Mouse (Mus musculus) embryonic facial prominence, embryonic 14.5 days (tissue): ENCODE results near the gene A130010J15Rik. TPM values are rescaled to one million over a fixed set of nuclear protein-coding genes. Genes with fewer than 3 reads are reported as not detected.
A peak's percentile ranks its signal among the peaks of the same experiment; 100 is the strongest.

Experiments
- ATAC-seq: fragments of 200-750 bp; cut with Nextera tagmentation; 2 replicates; pipeline ENCODE4 v1.8.0; 2017; ENCODE audit warnings: low read depth, moderate number of reproducible peaks, moderate TSS enrichment
- DNase-seq: peaks from one replicate; pipeline ENCODE4 v3.0.0-alpha.2; 2015; ENCODE audit warnings: low spot score
- H3K27ac ChIP-seq: fragments of 300-500 bp; sonication (generic); replicated peaks from 2 replicates; pipeline ENCODE4 v1.5.1; 2014; ENCODE audit warnings: low read depth, mild to moderate bottlenecking, low read length, moderate library complexity
- H3K27me3 ChIP-seq: fragments of 300-500 bp; sonication (generic); replicated peaks from 2 replicates; pipeline ENCODE4 v1.6.1; 2014; ENCODE audit warnings: low read length; ENCODE audit not compliant: control insufficient read depth, insufficient read depth
- H3K36me3 ChIP-seq: fragments of 300-500 bp; sonication (generic); 2 replicates; pipeline ENCODE4 v1.6.1; 2014; ENCODE audit warnings: low read length, mixed read lengths; ENCODE audit not compliant: control insufficient read depth, insufficient read depth
- H3K4me1 ChIP-seq: fragments of 300-500 bp; sonication (generic); 2 replicates; pipeline ENCODE4 v1.6.1; 2014; ENCODE audit warnings: antibody characterized with exemption, low read length; ENCODE audit not compliant: control insufficient read depth, insufficient read depth
- H3K4me2 ChIP-seq: fragments of 300-500 bp; sonication (generic); 2 replicates; pipeline ENCODE4 v1.6.1; 2014; ENCODE audit warnings: low read depth, mild to moderate bottlenecking, low read length, moderate library complexity, mixed read lengths
- H3K4me3 ChIP-seq: fragments of 300-500 bp; sonication (generic); 2 replicates; pipeline ENCODE4 v1.5.1; 2014; ENCODE audit warnings: low read depth, mild to moderate bottlenecking, low read length
- H3K9ac ChIP-seq: fragments of 300-500 bp; sonication (generic); 2 replicates; pipeline ENCODE4 v1.6.1; 2014; ENCODE audit warnings: low read depth, mild to moderate bottlenecking, low read length, moderate library complexity, mixed read lengths
- H3K9me3 ChIP-seq: fragments of 300-500 bp; sonication (generic); 2 replicates; pipeline ENCODE4 v1.6.1; 2016; ENCODE audit warnings: low read length; ENCODE audit not compliant: control insufficient read depth
- WGBS: fragments of 180-500 bp; shearing (Covaris S2); extraction: QIAGEN DNeasy Blood & Tissue Kit; methylation state at CpG from one replicate; pipeline ENCODE4 v1.1.7; 2014; 5-methylcytosine and 5-hydroxymethylcytosine counted together
- polyA plus RNA-seq: library from polyadenylated mRNA; unstranded; fragments of >200 nt; fragmentation: Nextera tagmentation; extraction: Ambion mirVana; gene quantifications from 2 replicates; pipeline ENCODE4 v1.2.1, GENCODE M21; 2014

A130010J15Rik gene
- 12.3 and 16.0 TPM in 2 replicates for polyA plus RNA-seq

DNA sequence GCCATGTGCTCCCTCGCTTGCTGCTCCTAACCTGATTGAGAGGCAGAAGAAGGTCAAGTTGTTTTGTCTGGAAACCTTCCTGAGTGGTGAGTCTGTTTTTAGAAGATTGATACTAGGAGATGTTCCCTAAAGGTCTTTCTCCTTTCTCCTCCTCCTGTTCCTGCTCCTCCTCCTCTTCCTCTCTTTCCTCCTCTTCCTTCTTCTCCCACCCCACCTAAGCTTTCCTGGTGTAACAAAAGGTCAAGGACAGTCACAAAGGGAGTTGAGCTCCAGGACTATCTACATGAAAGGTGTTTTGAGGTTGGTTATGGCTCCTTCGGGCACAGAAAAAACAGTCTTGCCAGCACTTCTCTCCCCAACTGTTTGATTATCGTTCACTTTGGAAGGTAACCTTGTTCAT lies at the start of gene A130010J15Rik:
A130010J15Rik (plus strand) TSS at position 301 of the 400 bp plus-strand sequence.
- Histone ChIP-seq H3K9me3 (no peaks in the 10 kb centered on the region), H3K4me2 (no peak within 1 kb of the TSS), H3K27ac (no peak within 1 kb of the TSS), H3K4me3 (no peak within 1 kb of the TSS), H3K27me3 (no peaks in the 10 kb centered on the region), H3K4me1 (peaks cover 6% of the 10 kb centered on the region), H3K36me3 (no peaks in the 10 kb centered on the region; the same call in 1 of the 2 replicates), H3K9ac (no peak within 1 kb of the TSS)
- no peak for ATAC-seq
- WGBS, result 96% methylated on average over 3 of the region's 3 CpGs
- DNase-seq, result no peak

DNA sequence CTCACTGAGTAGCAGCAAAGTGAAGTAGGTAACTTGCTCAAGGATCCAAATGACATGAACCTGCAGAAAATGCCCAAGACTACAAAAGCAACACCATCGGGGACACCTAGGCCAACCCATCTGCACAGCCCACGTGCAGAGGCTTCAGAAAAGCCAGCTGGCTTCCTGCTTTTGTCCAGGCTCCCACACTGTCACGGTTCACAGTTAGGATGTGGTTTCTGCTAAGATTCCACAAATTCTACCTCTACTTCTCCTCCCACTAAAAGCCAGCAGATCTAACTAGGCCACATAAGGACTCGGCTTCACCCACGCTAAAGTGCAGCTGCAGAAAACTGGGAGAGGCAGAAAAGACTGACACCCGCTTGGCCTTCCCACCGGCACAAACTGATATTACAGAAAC lies 45.1 kb upstream of the A130010J15Rik start:
- no peak for DNase-seq
- Histone ChIP-seq H3K36me3 (peaks cover 86% of the 10 kb centered on the region), H3K4me3 (no peak overlapping the region)

DNA sequence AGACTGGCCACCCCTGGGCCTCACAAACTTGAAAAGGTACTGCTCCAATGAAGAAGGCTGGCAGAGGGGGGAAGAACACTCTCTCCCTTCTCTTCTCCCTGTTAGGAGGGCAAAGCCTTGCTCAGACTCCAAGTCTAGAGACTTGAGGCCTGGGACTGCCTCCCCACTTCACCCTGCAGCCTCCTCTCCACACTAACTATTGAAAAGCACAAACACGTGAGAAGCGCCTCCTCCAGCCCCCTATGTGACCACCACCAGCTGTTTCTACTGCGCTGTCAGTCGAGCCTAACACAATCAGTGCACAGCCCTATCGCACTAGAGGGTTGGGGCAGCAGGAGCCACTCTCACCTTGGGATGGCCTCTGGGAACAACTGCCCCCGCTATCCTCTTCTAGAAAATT lies 44.6 kb upstream of the A130010J15Rik start:
- 87% methylated on average over 6 of the region's 6 CpGs for WGBS
- Histone ChIP-seq H3K36me3 (peaks cover 86% of the 10 kb centered on the region), H3K4me3 (no peak overlapping the region), H3K9me3 (no peaks in the 10 kb centered on the region), H3K4me2 (no peak overlapping the region), H3K27ac (no peak overlapping the region), H3K9ac (no peak overlapping the region), H3K27me3 (no peaks in the 10 kb centered on the region), H3K4me1 (no peaks in the 10 kb centered on the region)
- DNase-seq (no peak), ATAC-seq (no peak)

More for the DNA sequence above, 45.1 kb upstream of the A130010J15Rik start:
- H3K4me2 ChIP-seq, result no peak overlapping the region
- WGBS, result 89% methylated on average over 7 of the region's 7 CpGs
- H3K27ac ChIP-seq, result no peak overlapping the region
- no peak overlapping the region for H3K9ac ChIP-seq
- ATAC-seq, result no peak
- H3K27me3 ChIP-seq, result no peaks in the 10 kb centered on the region
- H3K4me1 ChIP-seq, result no peaks in the 10 kb centered on the region
- no peaks in the 10 kb centered on the region for H3K9me3 ChIP-seq

DNA sequence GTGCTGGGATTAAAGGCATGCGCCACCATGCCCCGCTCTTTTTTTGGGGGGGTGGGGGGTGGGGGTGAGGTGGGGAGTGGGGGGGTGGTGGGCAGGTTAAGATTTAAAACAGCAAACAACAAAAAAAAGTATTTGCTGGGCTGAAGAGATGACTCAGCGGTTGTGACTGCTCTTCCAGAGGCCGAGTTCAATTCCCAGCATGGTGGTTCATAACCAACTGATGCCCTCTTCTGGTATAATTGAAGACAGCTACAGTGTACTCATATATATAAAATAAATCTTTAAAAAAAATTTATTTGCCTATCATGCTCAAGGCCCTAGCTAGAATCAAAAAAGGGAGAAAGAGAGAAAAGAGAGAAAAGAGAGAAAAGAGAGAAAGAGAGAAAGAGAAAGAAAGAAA lies 42.0 kb upstream of the A130010J15Rik start:
- H3K4me1 ChIP-seq, result peaks cover 5% of the 10 kb centered on the region; the same call in 1 of the 2 replicates
- DNase-seq (peak; percentile 22), ATAC-seq (no peak)
- no peak overlapping the region for H3K9ac ChIP-seq
- H3K4me3 ChIP-seq, result no peak overlapping the region
- 70% methylated on average over 4 of the region's 4 CpGs for WGBS
- no peak overlapping the region for H3K4me2 ChIP-seq
- H3K27me3 ChIP-seq, result no peaks in the 10 kb centered on the region
- peaks cover 62% of the 10 kb centered on the region for H3K36me3 ChIP-seq
- H3K9me3 ChIP-seq, result no peaks in the 10 kb centered on the region
- no peak overlapping the region for H3K27ac ChIP-seq

DNA sequence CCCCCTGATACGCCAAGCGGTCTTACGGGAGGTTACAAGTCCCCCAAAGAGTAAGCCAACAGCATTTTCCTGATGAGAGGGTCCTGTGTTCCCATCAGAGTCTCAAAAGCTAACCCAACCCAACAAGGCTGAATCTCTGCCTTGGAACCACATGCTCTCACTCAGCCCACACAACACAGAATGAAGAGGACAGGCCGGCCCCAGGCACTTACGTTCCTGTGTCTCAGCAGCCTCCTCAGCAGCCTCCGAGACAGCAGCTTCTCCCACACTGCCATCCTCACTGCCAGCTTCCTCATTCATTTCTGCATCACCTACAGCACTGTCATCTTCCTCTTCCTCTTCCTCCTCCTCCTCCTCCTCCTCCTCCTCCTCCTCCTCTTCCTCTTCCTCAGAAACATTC lies 39.8 kb upstream of the A130010J15Rik start:
- H3K4me3 ChIP-seq, result no peak overlapping the region
- H3K27me3 ChIP-seq, result no peaks in the 10 kb centered on the region
- peaks cover 5% of the 10 kb centered on the region; the same call in 1 of the 2 replicates for H3K4me1 ChIP-seq
- 93% methylated on average over 6 of the region's 6 CpGs for whole genome bisulfite sequencing
- ATAC-seq, result no peak
- no peak for DNase-seq
- no peak overlapping the region for H3K9ac ChIP-seq
- H3K4me2 ChIP-seq, result no peak overlapping the region
- no peak overlapping the region for H3K27ac ChIP-seq
- H3K36me3 ChIP-seq, result peaks cover 41% of the 10 kb centered on the region
- no peaks in the 10 kb centered on the region for H3K9me3 ChIP-seq

DNA sequence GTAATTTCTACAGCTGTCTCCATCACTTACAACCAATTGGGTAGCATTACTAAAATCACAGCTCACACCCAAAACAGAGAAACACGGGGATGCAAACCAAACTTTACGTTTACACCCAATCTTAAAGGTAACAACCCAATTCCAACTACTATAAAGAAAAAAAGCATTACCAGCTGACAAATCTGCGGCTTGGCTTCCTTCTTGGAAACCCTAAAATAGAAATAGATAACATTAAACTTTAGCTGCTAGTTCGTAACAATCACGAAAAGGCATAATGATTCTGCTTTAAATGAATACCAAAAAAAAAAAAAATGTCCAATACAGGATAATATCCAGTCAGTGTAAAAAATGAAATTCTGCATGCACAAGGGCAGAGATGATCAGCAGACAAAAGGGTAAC lies 38.5 kb upstream of the A130010J15Rik start:
- Histone ChIP-seq H3K4me1 (peaks cover 5% of the 10 kb centered on the region; the same call in 1 of the 2 replicates), H3K36me3 (peaks cover 28% of the 10 kb centered on the region), H3K4me2 (peak overlapping the region; percentile 67), H3K27ac (no peak overlapping the region), H3K4me3 (peak overlapping the region; percentile 100), H3K9ac (peak overlapping the region; percentile 87), H3K9me3 (no peaks in the 10 kb centered on the region), H3K27me3 (no peaks in the 10 kb centered on the region)
- DNase-seq, result no peak
- WGBS, result 22% methylated on average over 5 of the region's 5 CpGs
- ATAC-seq, result no peak

DNA sequence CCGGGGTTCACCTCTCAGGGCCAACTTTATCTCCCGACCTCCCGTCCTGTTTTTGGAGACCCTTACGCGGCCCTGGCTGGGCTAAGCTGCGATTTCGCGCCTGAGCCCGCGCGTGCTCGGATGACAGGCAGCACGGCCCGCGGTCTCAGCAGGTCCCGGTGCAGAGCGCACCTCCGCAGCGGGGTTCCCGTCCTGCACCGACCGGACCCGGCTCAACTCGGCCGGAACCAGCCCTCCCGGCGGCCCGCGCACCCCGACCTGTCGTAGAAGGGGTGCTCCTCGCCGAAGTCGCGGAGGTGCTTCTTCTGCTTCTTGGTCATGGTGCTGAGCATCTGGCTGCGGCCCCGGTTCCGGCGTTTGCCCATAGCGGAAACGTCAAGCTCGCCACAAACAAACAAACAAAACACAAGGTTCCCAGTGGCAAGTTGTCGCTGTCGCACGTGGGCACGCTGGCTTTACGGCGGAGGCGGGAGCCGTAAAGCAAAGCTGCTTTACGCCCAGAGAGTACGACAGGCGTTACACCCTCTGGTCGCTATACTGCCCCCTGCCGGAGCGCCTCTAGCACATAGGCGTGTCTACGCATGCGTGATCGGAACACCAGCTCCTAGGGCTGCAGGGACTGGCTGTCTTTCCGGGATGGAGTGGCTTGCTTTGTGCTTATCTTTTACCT lies 37.9 kb upstream of the A130010J15Rik start, which contains the start of gene Diexf:
Diexf (minus strand) TSS at position 487 of the 670 bp plus-strand sequence.
- peak within 1 kb of the TSS; percentile 87 for H3K9ac ChIP-seq
- DNase-seq (peak; percentile 99), ATAC-seq (peak; percentile 95)
- no peak within 1 kb of the TSS for H3K27ac ChIP-seq
- H3K4me1 ChIP-seq, result peaks cover 5% of the 10 kb centered on the region; the same call in 1 of the 2 replicates
- H3K4me3 ChIP-seq, result peak within 1 kb of the TSS; percentile 100
- H3K9me3 ChIP-seq, result no peaks in the 10 kb centered on the region
- H3K27me3 ChIP-seq, result no peaks in the 10 kb centered on the region
- WGBS, result under 1% methylated on average over 55 of the region's 61 CpGs
- peak within 1 kb of the TSS; percentile 67 for H3K4me2 ChIP-seq
- H3K36me3 ChIP-seq, result peaks cover 22% of the 10 kb centered on the region

DNA sequence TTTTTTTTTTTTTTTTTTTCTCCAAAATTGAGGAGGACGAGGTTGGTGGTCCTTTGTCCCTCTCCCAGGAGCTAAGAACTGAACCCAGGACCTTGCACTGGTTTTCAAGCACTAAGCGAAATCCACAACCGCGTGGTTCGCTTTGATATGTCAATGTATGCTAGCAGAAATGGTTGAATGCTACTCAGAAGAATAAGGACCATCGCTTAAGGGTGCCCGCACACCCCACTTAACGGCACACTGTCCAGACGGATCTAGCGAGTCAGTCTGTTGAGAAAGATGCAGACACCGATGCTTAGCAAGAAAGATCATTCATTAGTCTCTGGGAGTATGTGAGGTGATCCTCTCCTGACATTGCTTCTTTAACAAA lies 37.4 kb upstream of the A130010J15Rik start:
- 30% methylated on average over 11 of the region's 11 CpGs for WGBS
- ATAC-seq (peak; percentile 27), DNase-seq (no peak)
- Histone ChIP-seq H3K36me3 (peaks cover 19% of the 10 kb centered on the region), H3K27ac (no peak overlapping the region), H3K4me2 (peak overlapping the region; percentile 67), H3K27me3 (no peaks in the 10 kb centered on the region), H3K9me3 (no peaks in the 10 kb centered on the region), H3K4me3 (peak overlapping the region; percentile 100), H3K9ac (peak overlapping the region; percentile 58; the same call in 1 of the 2 replicates), H3K4me1 (peaks cover 5% of the 10 kb centered on the region; the same call in 1 of the 2 replicates)

DNA sequence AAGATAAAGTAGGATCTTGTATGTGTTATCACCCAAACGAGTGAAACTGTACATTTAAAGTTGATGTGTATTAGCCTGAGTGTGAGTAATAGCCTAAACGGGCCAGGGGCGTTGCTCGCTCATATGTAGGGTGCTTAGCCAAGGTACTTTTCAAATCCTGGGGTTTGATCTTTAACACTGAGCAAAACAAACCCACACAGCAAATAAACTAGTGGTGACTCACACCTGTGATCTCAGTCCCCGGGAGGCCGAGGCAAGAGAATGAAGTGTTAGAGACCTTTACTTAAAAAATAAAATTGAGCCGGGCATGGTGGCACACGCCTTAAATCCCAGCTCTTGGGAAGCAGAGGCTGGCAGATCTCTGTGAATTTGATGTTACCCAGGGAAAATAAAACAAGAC lies 37.0 kb upstream of the A130010J15Rik start:
- DNase-seq (no peak), ATAC-seq (no peak)
- WGBS, result 85% methylated on average over 8 of the region's 8 CpGs
- no peak overlapping the region for H3K4me3 ChIP-seq
- peak overlapping the region; percentile 67 for H3K4me2 ChIP-seq
- H3K36me3 ChIP-seq, result peaks cover 19% of the 10 kb centered on the region
- no peaks in the 10 kb centered on the region for H3K27me3 ChIP-seq
- no peak overlapping the region for H3K27ac ChIP-seq
- no peaks in the 10 kb centered on the region for H3K9me3 ChIP-seq
- no peak overlapping the region for H3K9ac ChIP-seq
- peaks cover 5% of the 10 kb centered on the region; the same call in 1 of the 2 replicates for H3K4me1 ChIP-seq
